Mouse (Mus musculus): ENCODE measurements around the gene Msx2. TPM values are rescaled to one million over a fixed set of nuclear protein-coding genes. Genes with fewer than 3 reads are reported as not detected.

Gene Msx2
- not detected for total RNA-seq (2023)

GRCm38 (mm10) chr13:53472614-53473124 lies at the start of gene Msx2:
Gene Msx2 (minus strand): TSS chr13:53473074.

Other genes starting within 250 kb of the Msx2 start
- not detected for gene Ror2, start 186.9 kb downstream of the Msx2 start, total RNA-seq (2023)
- 10 to 100 TPM; 37.2 to 40.8 TPM for gene Sptlc1, start 95.7 kb downstream of the Msx2 start, total RNA-seq (2023)